In genomic region chr8:92209081-92209480, GRCm38 (mm10) we compare ENCODE assay signal across 22 mouse cellular contexts.
DNase-seq lines count a peak whose midpoint lies in the region; ATAC-seq and TF ChIP-seq lines count a peak whose summit lies in the region.
"Had no signal": no experiment of that assay in that cellular context is flagged by ENCODE, and none has a peak within 500 bp of the region (broad histone marks: within the 10 kb centered on the region; RNA-seq: fewer than 3 reads in every experiment).

No protein-coding gene starts in this region.

- no peaks in the 10 kb centered on the region for H3K36me3 ChIP-seq in kidney, embryonic 14.5 days (ENCODE audit: control insufficient read depth, insufficient read depth, low read length)
- H3K36me3 ChIP-seq: heart, embryonic 12.5 days; limb, embryonic 13.5 days; liver, embryonic 12.5 days; lung, embryonic 15.5 days; neural tube, embryonic 15.5 days had no signal

- 70% methylated on average over 5 of the region's 5 CpGs for WGBS in kidney, embryonic 14.5 days
- 32% methylated on average over 5 of the region's 5 CpGs for WGBS in lung, adult 2 months

- TF ChIP-seq POLR2A in lung, adult 2 months (IDR thresholded peaks at IDR 0.05; ENCODE audit: borderline replicate concordance, extremely low read depth, low read depth, low read length), result no peak

- H3K9ac ChIP-seq in kidney, embryonic 14.5 days (ENCODE audit: low read depth, low read length), result no peak overlapping the region
- H3K9ac ChIP-seq: heart, embryonic 12.5 days; limb, embryonic 13.5 days; liver, embryonic 12.5 days; lung, embryonic 15.5 days; neural tube, embryonic 15.5 days had no signal

- no peak for ATAC-seq in kidney, embryonic 14.5 days (ENCODE audit: low FRiP score, low TSS enrichment)
- ATAC-seq: forebrain, embryonic 14.5 days; hindbrain, postnatal 0 days; intestine, embryonic 16.5 days; liver, embryonic 12.5 days had no signal

- H3K27ac ChIP-seq in kidney, embryonic 14.5 days (ENCODE audit: low read depth, low read length), result no peak overlapping the region
- H3K27ac ChIP-seq: hindbrain, postnatal 0 days; limb, embryonic 13.5 days; liver, embryonic 12.5 days; lung, embryonic 15.5 days; neural tube, embryonic 15.5 days had no signal

- TF ChIP-seq CTCF in lung, adult 2 months (IDR thresholded peaks at IDR 0.05; ENCODE audit: insufficient read depth, low read length), result no peak

- H3K4me3 ChIP-seq in kidney, embryonic 14.5 days (ENCODE audit: low read length), result no peak overlapping the region
- H3K4me3 ChIP-seq in lung, adult 2 months (replicated peaks; ENCODE audit: extremely low read depth, low read depth, low read length), result no peak overlapping the region
- H3K4me3 ChIP-seq: heart, embryonic 12.5 days; limb, embryonic 13.5 days; liver, embryonic 12.5 days; lung, embryonic 15.5 days; neural tube, embryonic 15.5 days had no signal

- DNase-seq in kidney, postnatal 14 days, result peak; percentile 38
- peak; percentile 2 for DNase-seq in NIH3T3 (ENCODE audit: low read depth)
- DNase-seq in lung, adult 2 months, result peak; percentile 12
- DNase-seq in lung, postnatal 25 days (ENCODE audit: low spot score), result peak; percentile 30
- no peak for DNase-seq in layer of hippocampus, postnatal 36 days
- no peak for DNase-seq in layer of hippocampus, postnatal 25 days (ENCODE audit: extremely low spot score in 1 of 2, low spot score in 1 of 2)
- DNase-seq: adrenal gland, postnatal 36 days; B cell, adult 2 months; cerebellum, adult 9-10 months; gastrocnemius, postnatal 10 days; heart, postnatal 10 days; thymus, adult 18-20 months had no signal

- H3K4me1 ChIP-seq in kidney, embryonic 14.5 days (ENCODE audit: control insufficient read depth, insufficient read depth, low read length), result no peaks in the 10 kb centered on the region
- no peaks in the 10 kb centered on the region for H3K4me1 ChIP-seq in lung, adult 2 months (ENCODE audit: control insufficient read depth, insufficient read depth, low read length)
- H3K4me1 ChIP-seq: liver, embryonic 12.5 days; neural tube, embryonic 15.5 days had no signal

- no peaks in the 10 kb centered on the region for H3K9me3 ChIP-seq in kidney, embryonic 14.5 days (ENCODE audit: control insufficient read depth, low read length)
- H3K9me3 ChIP-seq: heart, embryonic 12.5 days; limb, embryonic 13.5 days; liver, embryonic 12.5 days; lung, embryonic 15.5 days; neural tube, embryonic 15.5 days had no signal

- no peak overlapping the region for H3K4me2 ChIP-seq in kidney, embryonic 14.5 days (replicated peaks; ENCODE audit: low read depth, low read length)
- H3K4me2 ChIP-seq: heart, embryonic 12.5 days; limb, embryonic 13.5 days; liver, embryonic 12.5 days; lung, embryonic 15.5 days; neural tube, embryonic 15.5 days had no signal

- H3K27me3 ChIP-seq in kidney, embryonic 14.5 days (ENCODE audit: control insufficient read depth, insufficient read depth, low read length), result no peaks in the 10 kb centered on the region
- H3K27me3 ChIP-seq: CH12.LX had no signal

Comparison
In these comparisons a context has a peak if more than half of its experiments do, and no peak if none do; other contexts are left out.
1. DNase-seq: peak in kidney, postnatal 14 days (single experiment), NIH3T3 (single experiment), lung, adult 2 months (single experiment) and lung, postnatal 25 days (single experiment); none in layer of hippocampus, postnatal 36 days (0 of 2) and layer of hippocampus, postnatal 25 days (0 of 2).